Mouse (Mus musculus): ENCODE data around the gene Vps8.

DNA sequence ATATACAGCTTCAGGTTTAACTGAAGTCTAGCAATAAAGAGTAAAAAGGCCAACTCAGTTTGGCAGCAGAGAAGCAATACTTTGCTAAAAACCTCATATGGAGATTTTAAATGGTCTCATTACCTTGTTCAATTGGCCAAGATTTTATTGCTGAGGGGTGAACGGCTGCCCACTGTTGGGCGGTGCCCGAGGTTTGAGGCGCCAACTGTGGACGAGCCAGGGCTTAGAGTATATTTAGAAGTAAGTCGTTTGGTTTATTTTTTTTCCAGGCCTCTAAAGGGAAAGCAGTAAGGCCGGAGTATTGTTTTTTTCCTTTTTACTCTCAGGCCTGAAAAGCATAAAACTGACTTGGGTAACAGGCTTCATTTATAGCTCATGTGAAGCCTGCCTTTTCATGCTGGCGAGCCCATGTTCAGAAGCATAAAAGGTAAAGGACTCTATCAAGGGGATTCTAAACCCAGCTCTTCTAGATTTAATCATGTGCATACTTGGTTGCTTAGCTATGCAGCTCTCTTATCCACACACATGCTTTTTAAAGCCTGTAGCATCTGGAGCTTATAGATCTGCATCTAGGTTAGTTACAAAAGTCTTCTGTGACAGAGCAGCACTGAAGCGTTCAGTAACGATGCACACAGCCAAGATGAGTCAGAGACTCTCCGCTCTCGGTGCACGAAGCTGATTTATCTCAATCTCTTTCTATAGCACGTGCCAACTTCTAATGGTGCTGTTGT lies 34.9 kb downstream of the Vps8 start:
- TF ChIP-seq CTCF (IDR thresholded peaks at IDR 0.05; ENCODE audit: control insufficient read depth, insufficient read depth, insufficient read length): no peak
- no peak for TF ChIP-seq USF1 (IDR thresholded peaks at IDR 0.05; ENCODE audit: low read depth)
- TF ChIP-seq MYOD1 (IDR thresholded peaks at IDR 0.05; ENCODE audit: control insufficient read depth, insufficient read length, low read depth): no peak
- TF ChIP-seq MAX (IDR thresholded peaks at IDR 0.05): no peak
- no peak for TF ChIP-seq CEBPB (IDR thresholded peaks at IDR 0.05; ENCODE audit: low read depth)
- TF ChIP-seq MYOG (IDR thresholded peaks at IDR 0.05; ENCODE audit: control insufficient read depth, extremely low read depth, insufficient read length): no peak
- no peak for TF ChIP-seq FOSL1 (IDR thresholded peaks at IDR 0.05; ENCODE audit: insufficient read depth, low read length, poor library complexity, severe bottlenecking)

Measured in C2C12 (cell line).